Mouse (Mus musculus): ENCODE results near the gene Hist1h2ad. TPM values are rescaled to one million over a fixed set of nuclear protein-coding genes. Genes with fewer than 3 reads are reported as not detected.
"Not testable (repeated sequence)": the region's sequence is repeated elsewhere in the genome, so short reads cannot be mapped to it uniquely, and the experiment has no call there.

The Hist1h2ad gene
- total and polyA plus RNA-seq, 2 experiments = 5.4 TPM; not detected in 1

- H3K36me3 ChIP-seq (ENCODE audit: control insufficient read depth, insufficient read depth, low read length) = no peaks in the 10 kb centered on the region
- H3K9ac ChIP-seq (ENCODE audit: low read depth, low read length) = no peak overlapping the region
- H3K4me1 ChIP-seq (ENCODE audit: control insufficient read depth, insufficient read depth, low read length) = peaks cover 15% of the 10 kb centered on the region; the same call in 1 of the 2 replicates
- no peak for DNase-seq (ENCODE audit: extremely low read depth, low read depth, low spot score)
- no peak overlapping the region; the same call in 1 of the 2 replicates for H3K4me3 ChIP-seq (ENCODE audit: insufficient read depth, low read depth, low read length)
- WGBS = 47% methylated on average over 2 of the region's 2 CpGs
- no peak overlapping the region for H3K27ac ChIP-seq (replicated peaks; ENCODE audit: insufficient read depth, low read depth, low read length)
- H3K27me3 ChIP-seq (ENCODE audit: control insufficient read depth, insufficient read depth, low read length) = no peaks in the 10 kb centered on the region
- no peak for TF ChIP-seq POLR2A (IDR thresholded peaks at IDR 0.05; ENCODE audit: extremely low read depth, insufficient read depth, low read length)
- no peak for TF ChIP-seq CTCF (IDR thresholded peaks at IDR 0.05; ENCODE audit: low read depth, low read length)
- H3K79me2 ChIP-seq (ENCODE audit: control insufficient read depth, insufficient read depth, low read length) = no peaks in the 10 kb centered on the region
Measured at GRCm38 (mm10) chr13:23572218-23573033, 1.8 kb upstream of the Hist1h2ad start.

GRCm38 (mm10) chr13:23573034-23573897 is 915 bp upstream of the Hist1h2ad start:
- H3K27ac ChIP-seq (replicated peaks; ENCODE audit: insufficient read depth, low read depth, low read length); H3K27me3 ChIP-seq (ENCODE audit: control insufficient read depth, insufficient read depth, low read length); H3K36me3 ChIP-seq (ENCODE audit: control insufficient read depth, insufficient read depth, low read length); H3K79me2 ChIP-seq (ENCODE audit: control insufficient read depth, insufficient read depth, low read length); DNase-seq (ENCODE audit: extremely low read depth, low read depth, low spot score): not testable (repeated sequence)
- Histone ChIP-seq H3K4me3 (ENCODE audit: insufficient read depth, low read depth, low read length) (peak overlapping the region; percentile 59; the same call in 1 of the 2 replicates), H3K4me1 (ENCODE audit: control insufficient read depth, insufficient read depth, low read length) (peaks cover 15% of the 10 kb centered on the region; the same call in 1 of the 2 replicates), H3K9ac (ENCODE audit: low read depth, low read length) (peak overlapping the region; percentile 51; the same call in 1 of the 2 replicates)
- WGBS = 24% methylated on average over 20 of the region's 20 CpGs

GRCm38 (mm10) chr13:23574546-23575170 is 477 bp downstream of the Hist1h2ad start:
- not testable (repeated sequence) for H3K27me3 ChIP-seq (ENCODE audit: control insufficient read depth, insufficient read depth, low read length); DNase-seq (ENCODE audit: extremely low read depth, low read depth, low spot score); H3K27ac ChIP-seq (replicated peaks; ENCODE audit: insufficient read depth, low read depth, low read length); H3K36me3 ChIP-seq (ENCODE audit: control insufficient read depth, insufficient read depth, low read length); H3K79me2 ChIP-seq (ENCODE audit: control insufficient read depth, insufficient read depth, low read length); H3K9ac ChIP-seq (ENCODE audit: low read depth, low read length)
- WGBS = 7% methylated on average over 13 of the region's 39 CpGs
- peaks cover 15% of the 10 kb centered on the region; the same call in 1 of the 2 replicates for H3K4me1 ChIP-seq (ENCODE audit: control insufficient read depth, insufficient read depth, low read length)
- H3K4me3 ChIP-seq (ENCODE audit: insufficient read depth, low read depth, low read length) = 0 out of 2 replicates have a peak overlapping the region, but pooled peaks have one; percentile 29

- WGBS = 3% methylated on average over 18 of the region's 18 CpGs
- no peak for TF ChIP-seq POLR2A (IDR thresholded peaks at IDR 0.05; ENCODE audit: extremely low read depth, insufficient read depth, low read length)
- TF ChIP-seq CTCF (IDR thresholded peaks at IDR 0.05; ENCODE audit: low read depth, low read length) = no peak
- Histone ChIP-seq H3K27ac (replicated peaks; ENCODE audit: insufficient read depth, low read depth, low read length) (no peak within 1 kb of the TSS; the same call in 1 of the 2 replicates), H3K79me2 (ENCODE audit: control insufficient read depth, insufficient read depth, low read length) (no peaks in the 10 kb centered on the region), H3K36me3 (ENCODE audit: control insufficient read depth, insufficient read depth, low read length) (no peaks in the 10 kb centered on the region), H3K4me1 (ENCODE audit: control insufficient read depth, insufficient read depth, low read length) (peaks cover 15% of the 10 kb centered on the region; the same call in 1 of the 2 replicates), H3K27me3 (ENCODE audit: control insufficient read depth, insufficient read depth, low read length) (no peaks in the 10 kb centered on the region), H3K4me3 (ENCODE audit: insufficient read depth, low read depth, low read length) (peak within 1 kb of the TSS; percentile 50), H3K9ac (ENCODE audit: low read depth, low read length) (peak within 1 kb of the TSS; percentile 71)
- peak; percentile 69 for DNase-seq (ENCODE audit: extremely low read depth, low read depth, low spot score)
Measured at GRCm38 (mm10) chr13:23575271-23575851, 1.2 kb downstream of the Hist1h2ad start, which contains the start of gene Hist1h3d. Gene Hist1h3d, plus strand, starts transcription at chr13:23575763.

GRCm38 (mm10) chr13:23575864-23576313 is 1.7 kb downstream of the Hist1h2ad start:
- not testable (repeated sequence) for DNase-seq (ENCODE audit: extremely low read depth, low read depth, low spot score); H3K27ac ChIP-seq (replicated peaks; ENCODE audit: insufficient read depth, low read depth, low read length); H3K27me3 ChIP-seq (ENCODE audit: control insufficient read depth, insufficient read depth, low read length); H3K36me3 ChIP-seq (ENCODE audit: control insufficient read depth, insufficient read depth, low read length); H3K79me2 ChIP-seq (ENCODE audit: control insufficient read depth, insufficient read depth, low read length)
- Histone ChIP-seq H3K4me1 (ENCODE audit: control insufficient read depth, insufficient read depth, low read length) (peaks cover 15% of the 10 kb centered on the region; the same call in 1 of the 2 replicates), H3K4me3 (ENCODE audit: insufficient read depth, low read depth, low read length) (peak overlapping the region; percentile 50), H3K9ac (ENCODE audit: low read depth, low read length) (peak overlapping the region; percentile 71)
- WGBS = 7% methylated on average over 13 of the region's 40 CpGs
